Mouse (Mus musculus): ENCODE data around the gene Fmo2.

Gene Fmo2

GRCm38 (mm10) chr1:162853812-162854482 is 44.6 kb downstream of the Fmo2 start:
- in situ Hi-C loops (cut with MboI, MseI) = no loop called here

GRCm38 (mm10) chr1:162847554-162847953 is 51.0 kb downstream of the Fmo2 start:
- in situ Hi-C loops (cut with MboI, MseI) = no loop called here

GRCm38 (mm10) chr1:162840211-162840610 is 58.3 kb downstream of the Fmo2 start:
- in situ Hi-C loops (cut with MboI, MseI) = no loop called here

- in situ Hi-C loops (cut with MboI, MseI) = no loop called here
Measured at GRCm38 (mm10) chr1:162838976-162839375, 59.5 kb downstream of the Fmo2 start.

GRCm38 (mm10) chr1:162834342-162834741 is 64.2 kb downstream of the Fmo2 start:
- in situ Hi-C loops (cut with MboI, MseI) = no loop called here

GRCm38 (mm10) chr1:162832574-162832953 is 66.0 kb downstream of the Fmo2 start:
- in situ Hi-C loops (cut with MboI, MseI) = no loop called here

GRCm38 (mm10) chr1:162831838-162832573 is 66.5 kb downstream of the Fmo2 start:
- in situ Hi-C loops (cut with MboI, MseI) = no loop called here

Measured in regulatory T cell (primary cell).